Mouse (Mus musculus) midbrain, embryonic 16.5 days (tissue): Measurements from ENCODE around the gene Cybb. TPM values are rescaled to one million over a fixed set of nuclear protein-coding genes. Genes with fewer than 3 reads are reported as not detected.

Source experiments
- ATAC-seq: fragments of 200-750 bp; cut with Nextera tagmentation; 2 replicates; pipeline ENCODE4 v1.8.0; 2017; ENCODE audit warnings: moderate TSS enrichment
- H3K27ac ChIP-seq: fragments of 300-500 bp; sonication (generic); 2 replicates; pipeline ENCODE4 v1.5.1; 2014; ENCODE audit warnings: mild to moderate bottlenecking, low read length, mixed read lengths
- H3K27me3 ChIP-seq: fragments of 300-500 bp; sonication (generic); 2 replicates; pipeline ENCODE4 v1.6.1; 2014; ENCODE audit warnings: low read depth, low read length, mixed read lengths; ENCODE audit not compliant: control insufficient read depth, insufficient read depth
- H3K36me3 ChIP-seq: fragments of 300-500 bp; sonication (generic); 2 replicates; pipeline ENCODE4 v1.6.1; 2014; ENCODE audit warnings: mild to moderate bottlenecking, low read length, moderate library complexity, mixed read lengths; ENCODE audit not compliant: control insufficient read depth, insufficient read depth
- H3K4me1 ChIP-seq: fragments of 300-500 bp; sonication (generic); 2 replicates; pipeline ENCODE4 v1.6.1; 2014; ENCODE audit warnings: mild to moderate bottlenecking, low read length, mixed read lengths; ENCODE audit not compliant: control insufficient read depth, insufficient read depth
- H3K4me2 ChIP-seq: fragments of 300-500 bp; sonication (generic); 2 replicates; pipeline ENCODE4 v1.6.1; 2014; ENCODE audit warnings: mild to moderate bottlenecking, low read length, mixed read lengths
- H3K4me3 ChIP-seq: fragments of 300-500 bp; sonication (generic); 2 replicates; pipeline ENCODE4 v1.5.1; 2014; ENCODE audit warnings: low read depth, mild to moderate bottlenecking, low read length, moderate library complexity, mixed read lengths
- H3K9ac ChIP-seq: fragments of 300-500 bp; sonication (generic); 2 replicates; pipeline ENCODE4 v1.6.1; 2014; ENCODE audit warnings: low read depth, low read length, mixed read lengths
- H3K9me3 ChIP-seq: fragments of 300-500 bp; sonication (generic); replicated peaks from 2 replicates; pipeline ENCODE4 v1.6.1; 2014; ENCODE audit warnings: mild to moderate bottlenecking, low read length, mixed read lengths; ENCODE audit not compliant: control insufficient read depth, poor library complexity, severe bottlenecking
- WGBS: fragments of 180-500 bp; shearing (Covaris S2); extraction: QIAGEN DNeasy Blood & Tissue Kit; methylation state at CpG from one replicate; pipeline ENCODE4 v1.1.7; 2014; 5-methylcytosine and 5-hydroxymethylcytosine counted together
- polyA plus RNA-seq: library from polyadenylated mRNA; unstranded; fragments of >200 nt; fragmentation: Nextera tagmentation; extraction: Ambion mirVana; gene quantifications from 2 replicates; pipeline ENCODE4 v1.2.1, GENCODE M21; 2015

Cybb gene
- polyA plus RNA-seq, 1 experiment from 2014 or later: 0.40 TPM

GRCm38 (mm10) chrX:9467020-9467419 lies 20.6 kb downstream of the Cybb start:
- WGBS: 89% methylated on average over 4 of the region's 4 CpGs

GRCm38 (mm10) chrX:9465890-9466289 lies 21.7 kb downstream of the Cybb start:
- Histone ChIP-seq H3K4me2 (no peak overlapping the region), H3K4me3 (no peak overlapping the region), H3K9ac (no peak overlapping the region), H3K9me3 (no peaks in the 10 kb centered on the region), H3K27me3 (no peaks in the 10 kb centered on the region), H3K27ac (no peak overlapping the region), H3K36me3 (no peaks in the 10 kb centered on the region), H3K4me1 (no peaks in the 10 kb centered on the region)
- no peak for ATAC-seq
- 82% methylated on average over 2 of the region's 2 CpGs for WGBS

More at GRCm38 (mm10) chrX:9467020-9467419, 20.6 kb downstream of the Cybb start:
- no peaks in the 10 kb centered on the region for H3K27me3 ChIP-seq
- H3K4me2 ChIP-seq: no peak overlapping the region
- no peak for ATAC-seq
- no peak overlapping the region for H3K9ac ChIP-seq
- H3K36me3 ChIP-seq: no peaks in the 10 kb centered on the region
- H3K9me3 ChIP-seq: no peaks in the 10 kb centered on the region
- no peaks in the 10 kb centered on the region for H3K4me1 ChIP-seq
- no peak overlapping the region for H3K27ac ChIP-seq
- H3K4me3 ChIP-seq: no peak overlapping the region

- H3K27ac ChIP-seq: no peak overlapping the region
- no peak overlapping the region for H3K9ac ChIP-seq
- no peaks in the 10 kb centered on the region for H3K36me3 ChIP-seq
- WGBS: 89% methylated on average over 3 of the region's 3 CpGs
- H3K9me3 ChIP-seq: no peaks in the 10 kb centered on the region
- no peak for ATAC-seq
- no peaks in the 10 kb centered on the region for H3K4me1 ChIP-seq
- H3K4me2 ChIP-seq: no peak overlapping the region
- H3K27me3 ChIP-seq: no peaks in the 10 kb centered on the region
- no peak overlapping the region for H3K4me3 ChIP-seq
These were observed 24.9 kb downstream of the Cybb start for GRCm38 (mm10) chrX:9462671-9463070.

- no peak for ATAC-seq
- H3K27ac ChIP-seq: no peak overlapping the region
- H3K4me1 ChIP-seq: no peaks in the 10 kb centered on the region
- no peaks in the 10 kb centered on the region for H3K9me3 ChIP-seq
- no peaks in the 10 kb centered on the region for H3K36me3 ChIP-seq
- no peak overlapping the region for H3K4me3 ChIP-seq
- no peak overlapping the region for H3K4me2 ChIP-seq
- H3K27me3 ChIP-seq: no peaks in the 10 kb centered on the region
- H3K9ac ChIP-seq: no peak overlapping the region
These were observed 26.2 kb downstream of the Cybb start for GRCm38 (mm10) chrX:9461399-9461798.

- no peak for ATAC-seq
- H3K9me3 ChIP-seq: no peaks in the 10 kb centered on the region
- no peak overlapping the region for H3K4me3 ChIP-seq
- no peak overlapping the region for H3K9ac ChIP-seq
- no peak overlapping the region for H3K27ac ChIP-seq
- WGBS: 82% methylated on average over 4 of the region's 4 CpGs
- no peaks in the 10 kb centered on the region for H3K4me1 ChIP-seq
- no peak overlapping the region for H3K4me2 ChIP-seq
- no peaks in the 10 kb centered on the region for H3K36me3 ChIP-seq
- H3K27me3 ChIP-seq: no peaks in the 10 kb centered on the region
These were observed 27.1 kb downstream of the Cybb start for GRCm38 (mm10) chrX:9460387-9460930.

GRCm38 (mm10) chrX:9452375-9452774 lies 35.2 kb downstream of the Cybb start:
- Histone ChIP-seq H3K4me3 (no peak overlapping the region), H3K9me3 (no peaks in the 10 kb centered on the region), H3K4me1 (no peaks in the 10 kb centered on the region), H3K9ac (no peak overlapping the region), H3K36me3 (no peaks in the 10 kb centered on the region), H3K27ac (no peak overlapping the region), H3K27me3 (no peaks in the 10 kb centered on the region), H3K4me2 (no peak overlapping the region)
- no peak for ATAC-seq
- 95% methylated on average over 5 of the region's 5 CpGs for WGBS

GRCm38 (mm10) chrX:9447284-9447683 lies 40.3 kb downstream of the Cybb start:
- no peak overlapping the region for H3K4me2 ChIP-seq
- no peaks in the 10 kb centered on the region for H3K4me1 ChIP-seq
- no peaks in the 10 kb centered on the region for H3K36me3 ChIP-seq
- H3K27me3 ChIP-seq: no peaks in the 10 kb centered on the region
- no peak for ATAC-seq
- no peak overlapping the region for H3K9ac ChIP-seq
- no peaks in the 10 kb centered on the region for H3K9me3 ChIP-seq
- H3K4me3 ChIP-seq: no peak overlapping the region
- no peak overlapping the region for H3K27ac ChIP-seq

- H3K4me1 ChIP-seq: no peaks in the 10 kb centered on the region
- H3K4me3 ChIP-seq: no peak overlapping the region
- no peak for ATAC-seq
- no peak overlapping the region for H3K4me2 ChIP-seq
- H3K27ac ChIP-seq: no peak overlapping the region
- no peaks in the 10 kb centered on the region for H3K27me3 ChIP-seq
- 68% methylated on average over 4 of the region's 4 CpGs for WGBS
- no peak overlapping the region for H3K9ac ChIP-seq
- H3K9me3 ChIP-seq: no peaks in the 10 kb centered on the region
- no peaks in the 10 kb centered on the region for H3K36me3 ChIP-seq
These were observed 46.5 kb downstream of the Cybb start for GRCm38 (mm10) chrX:9441102-9441501.

- WGBS: 91% methylated on average over 4 of the region's 4 CpGs
- Histone ChIP-seq H3K4me3 (no peak overlapping the region), H3K27me3 (no peaks in the 10 kb centered on the region), H3K36me3 (no peaks in the 10 kb centered on the region), H3K9ac (no peak overlapping the region), H3K9me3 (no peaks in the 10 kb centered on the region), H3K4me2 (no peak overlapping the region), H3K27ac (no peak overlapping the region), H3K4me1 (no peaks in the 10 kb centered on the region)
- ATAC-seq: no peak
These were observed 47.0 kb downstream of the Cybb start for GRCm38 (mm10) chrX:9440556-9440955.
